Mouse (Mus musculus) kidney, postnatal 0 days (tissue): ENCODE measurements at regions not wholly inside any gene's neighbourhood (a gene's known extent, or its start where the extent isn't known, plus 50 kb on each side); places are given as distances from the start of the nearest gene placed in this dataset.

ENCODE experiments used
- ATAC-seq: fragments of 200-750 bp; cut with Nextera tagmentation; replicated peaks from 2 replicates; pipeline ENCODE4 v1.8.0; 2017; ENCODE audit warnings: low read depth, moderate number of reproducible peaks, moderate TSS enrichment, moderate library complexity; ENCODE audit not compliant: low FRiP score
- DNase-seq: peaks from one replicate; pipeline ENCODE4 v3.0.0-alpha.2; 2016; ENCODE audit warnings: low spot score
- H3K27ac ChIP-seq: fragments of 300-500 bp; sonication (generic); 2 replicates; pipeline ENCODE4 v1.5.1; 2014; ENCODE audit warnings: mild to moderate bottlenecking
- H3K27me3 ChIP-seq: fragments of 300-500 bp; sonication (generic); 2 replicates; pipeline ENCODE4 v1.6.1; 2014; ENCODE audit warnings: low read length, mixed read lengths; ENCODE audit not compliant: insufficient read depth
- H3K36me3 ChIP-seq: fragments of 300-500 bp; sonication (generic); 2 replicates; pipeline ENCODE4 v1.6.1; 2014; ENCODE audit warnings: low read length, mixed read lengths; ENCODE audit not compliant: insufficient read depth
- H3K4me1 ChIP-seq: fragments of 300-500 bp; sonication (generic); replicated peaks from 2 replicates; pipeline ENCODE4 v1.6.1; 2014; ENCODE audit warnings: antibody characterized with exemption, low read length, mixed read lengths; ENCODE audit not compliant: insufficient read depth
- H3K4me2 ChIP-seq: fragments of 300-500 bp; sonication (generic); 2 replicates; pipeline ENCODE4 v1.6.1; 2014; ENCODE audit warnings: mild to moderate bottlenecking, low read length, moderate library complexity, mixed read lengths
- H3K4me3 ChIP-seq: fragments of 300-500 bp; sonication (generic); replicated peaks from 2 replicates; pipeline ENCODE4 v1.5.1; 2014; ENCODE audit warnings: low read depth, low read length
- H3K9ac ChIP-seq: fragments of 300-500 bp; sonication (generic); 2 replicates; pipeline ENCODE4 v1.6.1; 2014; ENCODE audit warnings: low read depth, low read length
- H3K9me3 ChIP-seq: fragments of 300-500 bp; sonication (generic); replicated peaks from 2 replicates; pipeline ENCODE4 v1.6.1; 2016; ENCODE audit warnings: low read length, inconsistent platforms, mixed read lengths
- CTCF ChIP-seq: IDR thresholded peaks from 2 replicates; pipeline ENCODE4 v1.5.1; 2016; ENCODE audit warnings: antibody characterized with exemption, low read depth, mild to moderate bottlenecking, moderate library complexity
- whole genome bisulfite sequencing: fragments of 180-500 bp; shearing (Covaris S2); extraction: QIAGEN DNeasy Blood & Tissue Kit; methylation state at CpG from one replicate; pipeline ENCODE4 v1.1.7; 2014; 5-methylcytosine and 5-hydroxymethylcytosine counted together

- H3K4me3 ChIP-seq: no peak overlapping the region
- DNase-seq: no peak
These were observed 163.5 kb upstream of the Prdm1 start for GRCm38 (mm10) chr10:44691590-44692327.

GRCm38 (mm10) chr10:44688555-44688954, 160.3 kb upstream of the Prdm1 start:
- ATAC-seq: no peak

More at GRCm38 (mm10) chr10:44691590-44692327, 163.5 kb upstream of the Prdm1 start:
- Histone ChIP-seq H3K36me3 (no peaks in the 10 kb centered on the region), H3K4me1 (no peaks in the 10 kb centered on the region), H3K4me2 (no peak overlapping the region), H3K9ac (no peak overlapping the region), H3K9me3 (no peaks in the 10 kb centered on the region), H3K27ac (no peak overlapping the region), H3K27me3 (no peaks in the 10 kb centered on the region)
- 64% methylated on average over 15 of the region's 15 CpGs for WGBS
- TF ChIP-seq CTCF: no peak
- no peak for ATAC-seq

GRCm38 (mm10) chr10:44686055-44686454, 157.8 kb upstream of the Prdm1 start:
- no peaks in the 10 kb centered on the region for H3K36me3 ChIP-seq
- no peaks in the 10 kb centered on the region for H3K9me3 ChIP-seq
- no peak for TF ChIP-seq CTCF
- no peaks in the 10 kb centered on the region for H3K27me3 ChIP-seq
- no peak for ATAC-seq
- 72% methylated on average over 4 of the region's 4 CpGs for WGBS
- no peak overlapping the region for H3K4me3 ChIP-seq
- no peak overlapping the region for H3K9ac ChIP-seq
- H3K27ac ChIP-seq: no peak overlapping the region
- no peak overlapping the region for H3K4me2 ChIP-seq
- DNase-seq: no peak
- H3K4me1 ChIP-seq: no peaks in the 10 kb centered on the region

More at GRCm38 (mm10) chr10:44688555-44688954, 160.3 kb upstream of the Prdm1 start:
- WGBS: 94% methylated on average over 3 of the region's 3 CpGs
- no peak for TF ChIP-seq CTCF
- Histone ChIP-seq H3K27ac (no peak overlapping the region), H3K9ac (no peak overlapping the region), H3K36me3 (no peaks in the 10 kb centered on the region), H3K27me3 (no peaks in the 10 kb centered on the region), H3K4me3 (no peak overlapping the region), H3K4me1 (no peaks in the 10 kb centered on the region), H3K4me2 (no peak overlapping the region), H3K9me3 (no peaks in the 10 kb centered on the region)
- DNase-seq: no peak

GRCm38 (mm10) chr10:44685215-44685614, 156.9 kb upstream of the Prdm1 start:
- H3K9ac ChIP-seq: no peak overlapping the region
- 60% methylated on average over 3 of the region's 3 CpGs for WGBS
- ATAC-seq: no peak

GRCm38 (mm10) chr10:44676506-44676905, 148.2 kb upstream of the Prdm1 start:
- ATAC-seq (no peak), DNase-seq (no peak)
- Histone ChIP-seq H3K27ac (no peak overlapping the region), H3K9ac (no peak overlapping the region), H3K4me3 (no peak overlapping the region), H3K36me3 (no peaks in the 10 kb centered on the region), H3K9me3 (no peaks in the 10 kb centered on the region), H3K27me3 (no peaks in the 10 kb centered on the region), H3K4me1 (no peaks in the 10 kb centered on the region), H3K4me2 (no peak overlapping the region)
- no peak for TF ChIP-seq CTCF
- 85% methylated on average over 3 of the region's 3 CpGs for WGBS

More at GRCm38 (mm10) chr10:44685215-44685614, 156.9 kb upstream of the Prdm1 start:
- Histone ChIP-seq H3K4me3 (no peak overlapping the region), H3K27ac (no peak overlapping the region), H3K4me1 (no peaks in the 10 kb centered on the region), H3K9me3 (no peaks in the 10 kb centered on the region), H3K27me3 (no peaks in the 10 kb centered on the region), H3K36me3 (no peaks in the 10 kb centered on the region), H3K4me2 (no peak overlapping the region)
- TF ChIP-seq CTCF: no peak
- no peak for DNase-seq

- 72% methylated on average over 4 of the region's 4 CpGs for WGBS
These were observed 137.3 kb upstream of the Prdm1 start for GRCm38 (mm10) chr10:44665509-44666144.

More at GRCm38 (mm10) chr10:44665509-44666144, 137.3 kb upstream of the Prdm1 start:
- Histone ChIP-seq H3K4me2 (no peak overlapping the region), H3K27ac (no peak overlapping the region), H3K4me3 (no peak overlapping the region), H3K9me3 (no peaks in the 10 kb centered on the region), H3K36me3 (no peaks in the 10 kb centered on the region), H3K27me3 (no peaks in the 10 kb centered on the region), H3K4me1 (no peaks in the 10 kb centered on the region), H3K9ac (no peak overlapping the region)
- ATAC-seq: no peak
- DNase-seq: no peak
- no peak for TF ChIP-seq CTCF
